Mouse (Mus musculus) thymus, postnatal 4 days (tissue): ENCODE results near the gene Il6ra.

Experiments
- DNase-seq: peaks from one replicate; pipeline ENCODE4 v3.0.0; 2021

Il6ra gene

DNA sequence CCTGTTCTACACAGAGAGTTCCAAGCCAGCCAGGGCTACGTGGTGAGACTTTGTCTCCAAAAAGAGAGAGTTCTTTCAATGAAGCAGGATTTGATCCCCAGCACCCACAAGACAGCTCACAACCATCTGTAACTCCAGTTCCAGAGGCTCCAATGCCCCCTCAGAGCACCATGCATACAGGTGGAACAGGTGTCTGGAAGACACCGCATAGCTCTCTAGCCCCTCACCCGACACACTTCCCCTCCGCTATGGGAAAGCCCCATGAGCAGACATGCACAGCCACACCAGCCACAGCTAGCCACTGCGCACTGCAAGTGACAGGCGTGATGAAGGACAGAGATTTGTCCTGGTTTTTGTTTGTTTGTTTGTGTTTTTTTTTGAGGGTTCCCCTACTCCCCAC, 4.2 kb downstream of the Il6ra start:
- no peak for DNase-seq

DNA sequence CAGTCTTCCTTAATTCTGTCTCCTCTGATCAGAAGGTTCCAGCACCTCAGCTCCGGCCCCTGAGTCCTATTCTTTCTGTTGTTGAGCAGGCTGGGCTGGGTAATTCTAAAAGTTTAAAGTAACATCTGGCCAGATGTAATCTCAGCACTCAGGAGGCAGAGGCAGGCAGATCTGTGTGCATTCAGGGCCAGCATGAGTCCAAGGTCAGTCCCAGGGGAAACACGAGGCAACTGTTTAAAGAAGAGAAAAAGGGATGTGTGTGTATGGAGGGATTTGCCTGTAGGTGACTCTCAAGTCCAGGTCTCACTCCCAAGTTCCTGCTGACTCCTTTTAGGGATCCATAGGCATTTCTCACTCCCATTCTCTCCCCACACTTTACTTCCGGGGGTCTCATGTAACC, 5.2 kb downstream of the Il6ra start:
- DNase-seq: no peak

DNA sequence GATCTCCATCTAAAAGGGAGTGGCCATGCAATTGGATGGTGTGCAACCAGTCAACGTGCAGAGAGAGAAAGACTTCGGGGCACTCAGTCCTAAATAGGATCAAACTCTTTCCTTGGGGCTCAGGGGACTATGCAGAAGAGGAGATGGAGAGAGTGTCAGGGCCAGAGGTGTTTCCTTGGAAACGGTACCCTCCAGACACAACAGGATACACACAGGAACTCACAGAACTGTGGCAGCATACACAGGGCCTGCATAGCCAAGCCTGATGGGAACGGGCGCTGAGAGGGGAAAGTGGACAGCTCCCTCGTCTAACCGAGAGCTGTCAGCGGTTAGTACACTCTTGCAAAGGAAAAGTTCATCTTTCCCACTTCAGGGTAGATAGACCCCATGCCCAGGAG, 13.5 kb downstream of the Il6ra start:
- no peak for DNase-seq

DNA sequence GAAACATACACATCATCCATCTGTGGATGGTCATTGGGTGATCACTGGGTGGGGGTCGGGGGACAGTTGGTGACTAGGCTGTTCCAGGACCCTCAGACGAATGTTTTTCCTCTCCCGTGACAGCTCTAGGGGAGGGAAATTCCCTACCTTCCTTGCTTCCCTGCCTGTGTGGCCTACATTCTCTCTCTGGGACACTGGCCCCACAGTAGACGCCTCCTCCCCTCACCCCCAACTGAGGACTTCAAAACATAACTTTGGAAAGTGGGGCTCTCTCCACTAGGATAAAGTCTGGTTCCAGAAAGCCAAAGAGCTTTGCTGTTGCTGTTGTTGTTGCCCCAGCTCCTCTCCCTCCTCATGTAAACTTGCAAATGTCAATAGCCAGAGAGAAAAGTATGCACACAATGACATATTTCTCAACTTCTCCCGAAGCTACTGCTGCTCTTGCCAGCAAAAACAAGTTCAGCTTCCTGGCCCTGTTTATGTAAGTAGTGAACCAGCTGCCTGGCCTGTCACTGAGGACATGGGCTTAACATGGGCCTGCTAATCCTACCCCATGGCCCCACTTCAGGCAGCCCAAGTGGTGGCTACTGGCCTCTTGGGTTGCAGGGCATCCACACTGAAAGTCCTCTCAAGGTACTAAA, 14.0 kb downstream of the Il6ra start:
- DNase-seq: no peak

DNA sequence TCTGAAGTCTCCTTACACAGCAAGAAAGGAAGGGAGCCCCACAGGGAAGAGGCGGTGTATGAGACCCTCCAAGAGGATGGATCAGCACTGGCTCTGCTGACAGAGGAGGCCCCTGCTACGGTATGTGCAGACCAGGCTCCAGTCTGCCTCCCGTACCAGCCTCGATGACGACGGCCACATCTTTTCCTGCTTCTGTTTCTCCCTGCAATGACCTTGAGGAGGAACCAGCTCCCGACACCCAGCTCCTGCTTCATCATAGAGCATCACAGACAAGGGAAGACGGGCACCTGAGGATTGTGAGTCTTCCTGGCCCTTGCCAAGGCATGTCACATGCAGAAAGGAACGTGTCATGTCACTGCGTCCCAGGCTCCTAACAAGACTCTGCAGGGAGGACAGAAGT, 15.0 kb downstream of the Il6ra start:
- no peak for DNase-seq

DNA sequence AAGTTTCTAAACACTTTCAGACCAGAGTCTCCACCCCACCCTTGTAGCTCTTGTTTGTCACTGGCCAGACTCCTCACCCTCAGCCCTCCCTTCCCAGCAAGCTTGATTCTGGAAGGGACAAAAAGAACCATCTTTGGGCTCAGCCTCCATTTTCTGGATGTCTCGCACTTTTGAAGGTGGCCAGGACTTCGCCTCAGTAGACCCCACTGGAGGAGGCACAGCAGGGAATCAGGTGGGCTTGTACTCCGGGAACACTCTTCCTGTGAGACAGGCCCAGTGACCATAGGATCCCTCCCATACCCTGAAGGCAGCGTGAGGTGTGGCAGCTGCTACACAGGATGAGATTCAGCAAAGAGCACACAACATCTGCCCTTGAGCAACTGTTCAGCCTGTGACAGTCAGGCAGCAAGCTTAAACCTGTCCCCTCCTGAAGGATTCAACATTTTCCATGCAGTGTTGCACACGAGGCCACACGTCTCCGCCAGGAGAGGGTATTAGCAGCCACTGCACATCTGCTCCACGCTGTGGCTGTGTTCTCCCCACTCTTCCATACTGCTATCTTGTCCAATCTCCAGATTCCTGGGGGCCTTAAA, 15.7 kb downstream of the Il6ra start:
- no peak for DNase-seq

DNA sequence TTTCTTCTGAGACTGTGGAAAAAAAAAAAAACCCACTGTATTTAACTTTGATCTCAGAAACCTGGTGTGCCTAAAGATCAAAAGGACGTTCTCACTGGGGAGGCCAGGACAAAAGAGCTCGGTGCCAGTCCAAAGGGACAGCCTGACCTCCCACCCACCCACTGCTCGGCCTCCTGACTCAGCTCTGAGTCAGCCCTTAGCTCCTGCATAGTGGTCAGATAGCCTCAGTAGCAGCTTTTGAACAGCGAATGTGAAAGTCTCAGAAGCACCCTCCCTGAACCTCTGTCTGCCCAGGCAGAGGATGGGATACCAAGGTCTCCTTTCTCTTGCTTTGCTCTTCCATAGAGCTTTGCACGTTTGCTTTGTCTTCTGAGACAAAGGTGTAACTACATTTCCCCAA, 16.4 kb downstream of the Il6ra start:
- DNase-seq: no peak

DNA sequence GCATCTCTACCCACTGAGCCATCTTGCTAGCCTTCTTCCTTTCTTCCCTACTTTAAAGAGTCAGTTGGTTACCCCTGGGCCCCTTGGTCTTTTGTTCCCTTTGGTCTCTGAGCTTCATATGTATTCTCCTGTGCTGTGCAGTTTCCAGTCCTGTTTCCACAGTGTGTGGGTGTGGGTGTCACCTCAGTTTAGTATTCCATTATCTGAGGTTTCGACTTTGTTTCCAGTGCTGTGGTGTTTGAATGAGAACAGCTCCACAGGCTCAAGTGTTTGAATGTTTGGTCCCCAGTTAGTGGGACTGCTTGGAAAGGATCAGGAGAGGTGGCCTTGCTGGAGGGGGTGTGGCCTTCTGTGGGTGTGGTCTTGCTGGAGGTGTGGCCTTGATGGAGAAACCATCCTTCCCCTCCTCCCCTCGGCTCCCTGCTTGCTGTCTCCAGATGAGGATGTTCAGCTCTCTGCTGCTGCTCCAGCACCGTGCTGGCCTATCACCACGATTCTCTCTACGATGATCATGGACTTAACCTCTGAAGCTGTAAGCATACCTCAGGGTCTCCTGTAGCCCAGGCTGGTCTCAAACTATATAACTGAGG, 20.4 kb downstream of the Il6ra start:
- DNase-seq: no peak

DNA sequence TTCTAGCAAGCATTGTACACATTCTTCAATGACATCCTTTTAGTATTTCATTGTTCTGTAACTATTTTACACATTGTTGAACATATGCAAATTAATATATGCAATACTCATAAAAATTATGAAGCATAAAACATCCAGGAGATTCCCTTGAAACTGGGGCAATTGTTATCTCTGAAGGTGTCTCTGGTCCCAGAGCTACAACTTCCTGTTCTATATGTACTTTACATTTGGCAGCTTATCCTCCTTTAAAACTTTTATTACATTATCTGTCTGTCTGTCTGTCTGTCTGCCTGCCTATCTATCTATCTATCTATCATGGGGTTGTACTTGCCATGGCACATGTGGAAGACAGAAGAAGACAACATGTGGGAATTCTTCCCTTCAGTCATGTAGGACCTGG, 21.3 kb downstream of the Il6ra start:
- no peak for DNase-seq

DNA sequence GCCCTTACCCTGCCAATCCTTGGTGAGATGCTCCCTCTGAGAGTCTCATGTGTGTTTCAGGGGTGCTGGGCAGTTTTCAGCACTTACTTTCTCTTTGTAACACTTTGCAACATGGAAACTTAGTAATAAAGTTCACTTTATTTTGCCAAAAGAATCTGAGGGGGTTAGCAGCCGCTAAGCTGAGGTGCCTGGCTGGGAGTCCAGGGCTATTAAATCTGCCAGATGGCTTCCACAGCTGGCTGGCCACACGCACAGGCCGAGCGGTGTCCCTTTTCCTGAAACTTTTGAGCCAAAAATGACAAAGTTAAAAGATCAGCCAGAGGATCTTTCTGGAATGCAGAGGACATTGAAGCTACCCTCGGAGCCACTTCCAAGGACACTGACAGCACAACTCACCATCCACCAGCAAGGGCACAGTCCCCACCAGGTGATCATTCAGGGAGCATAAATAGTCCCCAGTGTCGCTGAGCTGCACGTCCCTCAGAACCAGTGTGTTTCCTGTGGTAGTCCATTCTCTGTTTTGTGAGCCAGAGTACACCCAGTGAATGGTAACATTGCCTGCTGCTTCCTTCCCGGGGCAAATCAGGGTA, 23.1 kb downstream of the Il6ra start:
- no peak for DNase-seq

DNA sequence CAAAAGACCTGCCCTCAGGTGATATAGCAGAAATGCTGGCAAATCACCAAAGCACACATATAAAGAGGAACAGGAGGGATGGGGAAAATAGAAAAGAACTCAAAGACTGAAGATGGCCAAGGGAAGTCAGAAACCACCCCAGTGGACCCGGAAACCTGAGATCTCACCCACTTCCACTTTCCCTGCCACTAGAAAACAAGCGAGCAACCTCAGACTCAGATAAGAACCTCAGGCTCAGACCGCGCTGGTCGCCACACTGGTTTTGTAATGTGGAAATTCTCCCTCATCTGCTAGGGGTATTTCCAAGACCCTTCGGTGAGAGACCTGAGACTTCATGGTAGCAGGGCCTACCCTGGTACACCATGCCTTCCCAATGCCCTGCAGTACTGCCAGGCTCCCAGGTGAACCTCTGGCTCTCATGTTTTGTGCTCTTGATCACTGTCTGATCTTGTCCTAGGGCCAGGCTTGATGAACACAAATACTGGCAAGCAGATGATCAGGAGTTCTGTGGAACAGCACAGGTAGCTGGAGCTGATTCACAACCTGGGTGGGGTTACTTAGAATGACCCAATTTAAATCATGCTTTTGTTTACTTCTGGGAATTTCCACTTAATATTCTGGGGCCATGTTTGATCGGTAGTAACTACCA, 25.3 kb downstream of the Il6ra start:
- no peak for DNase-seq

DNA sequence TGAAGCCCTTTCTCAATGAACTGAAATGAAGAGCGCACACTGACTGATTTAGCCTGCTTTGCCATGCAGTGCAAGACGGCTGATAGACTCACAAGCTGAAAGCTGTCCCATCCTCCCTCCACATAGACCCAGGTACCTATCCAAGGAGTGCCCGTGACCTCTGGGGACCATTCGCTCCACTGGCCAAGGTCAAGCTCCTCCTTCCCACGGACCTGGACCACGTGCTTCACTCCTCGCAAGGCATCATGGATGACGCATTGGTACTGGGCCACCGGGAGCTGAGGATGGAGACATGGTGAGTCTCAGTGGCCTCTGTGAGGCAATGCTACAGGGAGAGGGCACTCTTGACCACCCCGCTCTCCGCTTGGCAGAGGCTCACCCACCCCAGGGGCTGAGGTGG, 27.2 kb downstream of the Il6ra start:
- no peak for DNase-seq

DNA sequence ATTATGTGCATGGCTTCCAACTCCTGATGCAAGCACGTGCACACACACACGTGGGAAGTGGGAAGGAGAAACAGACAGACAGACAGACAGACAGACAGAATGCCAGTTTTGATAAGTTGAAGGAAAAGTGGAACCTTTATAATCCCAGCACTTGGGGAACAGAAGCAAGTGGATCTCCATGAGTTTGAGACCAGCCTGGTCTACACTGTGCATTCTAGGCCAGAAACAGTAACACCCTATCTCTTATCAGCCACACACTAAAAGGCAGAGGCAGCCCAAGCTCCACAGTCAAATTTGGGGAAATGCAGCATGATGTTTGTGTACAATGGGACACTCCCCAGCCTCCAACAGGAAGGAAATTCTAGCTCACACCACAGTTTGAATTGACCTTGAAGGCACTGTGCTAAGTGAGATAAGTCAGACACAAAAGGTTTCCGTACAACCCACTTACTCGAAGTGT, 29.4 kb downstream of the Il6ra start:
- no peak for DNase-seq

DNA sequence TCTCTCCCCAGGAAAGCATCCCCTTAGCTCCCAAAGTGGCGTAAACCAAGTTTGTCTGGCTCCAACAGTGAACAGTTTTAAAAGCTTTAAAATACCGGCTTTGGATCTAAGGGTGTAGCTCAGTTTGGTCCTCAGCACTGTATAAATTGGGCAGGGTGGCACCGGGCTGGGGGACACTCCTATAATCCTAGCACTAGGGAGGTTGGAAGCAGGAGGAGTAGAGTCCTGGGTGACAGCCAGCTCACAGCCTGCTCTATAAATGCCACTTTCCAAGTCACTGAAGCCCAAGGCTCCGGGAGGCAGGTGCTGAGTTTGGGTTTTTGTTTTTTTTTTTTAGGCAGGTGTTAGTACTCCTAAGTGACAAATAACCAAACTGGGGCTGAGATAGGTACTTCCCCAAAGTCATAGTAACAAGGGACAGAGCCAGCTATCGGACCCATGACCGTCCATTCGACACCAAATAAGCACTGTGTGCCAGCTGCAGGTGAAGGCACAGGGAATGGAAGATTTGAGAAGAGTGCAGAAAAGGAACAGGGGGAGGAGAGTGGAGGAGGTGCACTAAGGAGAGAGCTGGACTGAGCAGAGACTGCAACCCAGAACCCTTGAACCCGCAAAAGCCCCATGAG, 30.3 kb downstream of the Il6ra start:
- no peak for DNase-seq

DNA sequence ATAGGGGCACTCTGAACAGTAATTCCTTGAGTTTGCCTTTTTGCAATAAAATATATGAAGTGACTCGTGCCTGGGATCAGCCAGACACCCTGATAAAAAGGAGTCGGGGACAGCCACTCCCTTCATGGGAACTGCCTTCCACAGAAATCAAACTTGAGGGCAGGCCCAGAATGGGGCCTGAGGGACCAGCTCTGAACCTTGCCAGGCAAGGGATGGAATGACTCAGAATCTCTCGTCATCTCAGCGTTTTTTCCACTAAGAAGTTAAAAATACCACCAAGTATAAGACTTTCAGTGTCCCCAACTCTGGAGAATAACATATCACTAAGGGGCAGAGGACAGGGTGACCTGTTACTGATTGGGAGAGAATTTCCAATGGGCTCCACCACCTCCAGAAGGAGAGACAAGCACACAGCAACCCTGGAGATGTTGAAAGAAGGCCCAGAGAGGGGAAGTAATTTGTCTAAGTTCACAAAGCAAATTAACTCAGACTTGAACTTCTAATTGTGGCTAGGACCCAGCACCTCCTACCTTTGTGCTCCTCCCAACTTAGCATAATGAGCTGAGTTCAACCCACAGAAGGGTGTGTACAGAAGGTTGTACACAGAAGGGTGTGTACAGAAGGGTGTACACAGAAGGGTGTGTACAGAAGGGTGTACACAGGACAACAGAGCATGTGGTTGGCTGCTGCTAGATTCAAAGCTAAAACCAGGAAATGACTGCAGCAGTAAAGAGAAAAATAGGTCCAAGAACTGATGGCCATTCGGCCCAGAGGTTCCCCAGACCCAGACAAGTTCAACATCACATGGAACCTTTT, 32.8 kb downstream of the Il6ra start:
- DNase-seq: no peak

DNA sequence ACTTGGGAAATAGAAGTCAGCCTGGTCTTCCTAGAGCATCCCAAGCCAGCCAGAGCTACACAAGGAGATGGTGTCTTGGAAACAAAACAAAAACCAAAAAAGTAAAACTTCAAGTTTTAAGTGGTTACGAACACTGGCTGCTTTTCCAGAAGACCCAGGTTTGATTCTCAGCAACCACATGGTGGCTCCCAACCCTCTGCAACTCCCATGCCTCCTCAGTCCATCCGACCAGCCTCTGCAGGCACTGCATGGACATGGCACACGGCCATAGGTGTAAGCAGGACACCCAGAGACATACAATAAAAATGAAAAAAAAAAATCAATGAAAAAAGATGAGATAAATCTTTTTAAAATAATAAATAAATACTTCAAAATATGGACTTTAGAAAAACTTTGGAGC, 33.7 kb downstream of the Il6ra start:
- DNase-seq: no peak

DNA sequence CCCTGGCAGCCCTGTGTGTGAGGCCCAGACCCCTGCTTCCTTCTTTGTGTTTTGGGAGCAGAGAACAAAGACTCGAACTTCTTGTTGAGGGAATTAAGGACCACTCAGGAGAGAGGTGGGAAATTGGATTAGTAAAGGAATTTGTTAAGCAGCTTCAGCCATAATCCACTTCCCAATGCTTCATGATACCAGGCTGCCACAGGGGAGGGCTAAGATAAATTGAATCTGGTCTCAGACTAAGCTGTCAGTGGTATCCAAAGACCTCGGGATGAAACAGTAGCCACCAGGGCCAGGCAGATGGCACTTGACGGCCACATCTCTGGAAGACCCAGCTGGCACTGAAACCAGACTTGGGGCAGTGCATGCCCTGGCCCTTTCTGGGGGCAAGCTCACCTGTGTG, 34.5 kb downstream of the Il6ra start:
- no peak for DNase-seq

DNA sequence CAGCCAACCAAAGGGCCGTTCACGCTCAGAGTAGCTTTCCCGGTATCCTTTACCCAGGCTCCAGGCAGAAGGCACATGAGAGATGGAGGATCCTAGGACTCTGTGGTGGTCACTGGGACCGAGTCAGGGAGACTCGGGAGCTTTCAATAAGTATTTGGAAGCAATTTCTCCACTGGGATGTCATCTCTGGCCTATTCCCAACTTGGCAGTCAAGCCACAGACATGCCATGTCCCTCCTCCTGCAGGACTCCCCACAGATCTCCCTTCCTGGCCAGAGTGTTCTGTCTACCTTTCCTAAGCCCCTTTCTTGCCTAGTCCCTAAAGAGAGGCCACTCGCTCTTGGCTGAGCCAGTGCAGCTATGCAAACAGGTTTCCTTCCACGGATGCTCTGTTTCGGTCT, 35.9 kb downstream of the Il6ra start:
- no peak for DNase-seq

DNA sequence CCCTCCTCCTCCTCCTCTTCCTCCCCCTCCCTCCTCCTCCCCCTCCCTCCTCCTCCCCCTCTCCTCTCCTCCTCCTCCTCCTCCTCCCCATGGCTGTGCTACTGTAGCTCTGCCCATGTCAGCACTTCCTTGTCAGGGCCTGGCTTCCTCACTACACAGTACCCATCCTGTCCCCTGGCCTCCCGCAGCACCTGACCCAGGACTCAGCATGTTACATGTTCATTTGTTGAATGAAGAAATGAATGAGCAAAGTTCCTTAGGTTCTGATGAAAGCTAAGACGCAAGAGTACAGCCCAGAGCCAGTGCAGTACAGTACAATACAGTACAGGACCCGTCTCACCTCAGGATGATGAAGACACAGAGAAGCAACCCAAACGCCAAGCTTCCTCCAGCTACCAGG, 36.5 kb downstream of the Il6ra start:
- no peak for DNase-seq

DNA sequence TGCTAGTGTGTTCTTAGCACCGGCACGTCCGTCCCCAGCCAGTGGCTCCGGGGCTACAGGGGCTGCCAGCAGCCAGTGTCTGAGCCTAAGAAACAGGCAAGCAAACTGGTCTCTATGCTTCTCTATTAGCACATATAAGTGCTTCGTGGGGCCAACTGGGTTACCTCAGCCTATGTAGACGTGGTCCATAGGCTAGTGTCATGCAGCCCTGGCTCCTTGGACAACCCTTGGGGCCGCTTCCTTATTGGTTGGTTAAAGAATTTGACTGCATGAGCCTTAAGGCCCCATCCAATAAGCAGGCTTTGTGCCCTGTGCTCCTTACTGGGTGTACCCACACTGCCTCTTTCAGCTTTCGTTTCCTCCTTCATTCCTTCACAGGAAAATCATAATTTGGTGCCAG, 37.2 kb downstream of the Il6ra start:
- no peak for DNase-seq

DNA sequence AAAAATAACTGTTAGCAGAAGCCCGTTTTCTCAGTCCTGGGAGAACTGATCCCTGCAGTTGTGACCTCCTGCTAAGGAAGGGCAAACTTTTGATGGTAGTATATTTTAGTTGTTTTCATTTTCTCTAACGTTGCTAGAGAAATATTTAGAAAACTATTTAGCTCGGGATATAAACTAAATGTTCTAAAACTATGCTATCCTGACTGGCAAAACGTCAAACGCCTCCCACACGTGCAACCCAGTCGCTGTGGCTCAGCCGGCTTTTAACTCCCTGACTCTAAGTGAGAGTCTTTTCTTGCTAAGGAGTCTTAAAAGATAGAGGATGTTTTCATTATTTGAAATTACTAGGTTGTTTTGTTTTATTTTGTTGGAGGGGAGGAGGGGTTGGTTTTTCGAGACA, 38.0 kb downstream of the Il6ra start:
- DNase-seq: no peak

DNA sequence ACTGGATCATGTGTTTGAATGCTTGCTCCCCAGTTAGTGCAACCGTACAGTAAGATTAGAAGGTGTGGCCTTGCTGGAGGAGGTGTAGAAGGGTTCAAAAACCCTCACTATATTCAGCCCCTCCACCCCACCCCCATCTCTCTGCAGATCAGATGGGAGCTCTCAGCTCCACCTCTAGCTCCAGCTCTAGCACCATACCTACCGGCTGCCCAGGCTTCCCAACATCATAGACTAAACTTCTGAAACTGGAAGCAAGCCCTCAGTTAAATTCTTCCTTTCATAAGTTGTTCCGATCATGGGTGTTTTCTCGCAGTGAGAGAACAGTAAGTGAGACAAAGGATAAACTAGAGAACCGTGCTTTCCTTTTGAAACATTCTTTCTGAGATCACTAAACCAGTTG, 38.9 kb downstream of the Il6ra start:
- no peak for DNase-seq

DNA sequence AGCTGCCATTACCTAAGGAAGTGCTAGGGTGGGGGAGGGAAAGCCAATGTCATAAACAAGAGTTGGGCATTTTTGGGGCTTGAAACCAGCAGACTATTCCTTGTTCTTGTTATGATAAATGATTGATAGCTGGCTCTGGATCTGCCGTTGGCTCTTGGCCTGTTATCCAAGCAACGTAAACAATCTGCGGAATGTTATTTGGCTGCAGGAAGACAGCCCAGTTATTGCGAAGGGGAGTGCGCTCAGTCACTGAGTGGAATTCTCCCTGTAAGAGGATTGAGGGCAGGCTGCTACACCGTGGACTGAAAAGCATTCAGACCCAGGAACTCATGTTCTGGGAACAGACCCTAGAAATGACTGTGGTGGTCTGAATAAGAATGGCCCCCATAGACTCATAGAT, 40.3 kb downstream of the Il6ra start:
- DNase-seq: no peak
